Mouse (Mus musculus): ENCODE data around the gene Arid1b. TPM values are rescaled to one million over a fixed set of nuclear protein-coding genes. Genes with fewer than 3 reads are reported as not detected.

Gene Arid1b
- polyA plus RNA-seq, 1 experiment: 99.0 TPM

- no peak for DNase-seq
- no peaks in the 10 kb centered on the region; the same call in 1 of the 2 replicates for H3K27me3 ChIP-seq (ENCODE audit: control insufficient read depth, insufficient read depth, low read length)
- TF ChIP-seq CTCF (IDR thresholded peaks at IDR 0.05; ENCODE audit: borderline replicate concordance, control insufficient read depth, extremely low read depth, insufficient read depth, low read length, poor library complexity): no peak
- TF ChIP-seq POLR2A (IDR thresholded peaks at IDR 0.05; ENCODE audit: control insufficient read depth, extremely low read depth, insufficient read depth, low read length, poor library complexity): no peak
- no peaks in the 10 kb centered on the region for H3K36me3 ChIP-seq (ENCODE audit: control insufficient read depth, insufficient read depth, low read length)
- H3K4me3 ChIP-seq (ENCODE audit: control insufficient read depth, insufficient read depth, low read length): no peak overlapping the region
- no peak overlapping the region for H3K27ac ChIP-seq (ENCODE audit: control insufficient read depth, insufficient read depth, low read length)
- peaks cover 4% of the 10 kb centered on the region for H3K4me1 ChIP-seq (replicated peaks; ENCODE audit: control insufficient read depth, insufficient read depth, low read length)
- 53% methylated on average over 6 of the region's 6 CpGs for WGBS
Measured at GRCm38 (mm10) chr17:5227136-5227535, 233.0 kb downstream of the Arid1b start.

DNA sequence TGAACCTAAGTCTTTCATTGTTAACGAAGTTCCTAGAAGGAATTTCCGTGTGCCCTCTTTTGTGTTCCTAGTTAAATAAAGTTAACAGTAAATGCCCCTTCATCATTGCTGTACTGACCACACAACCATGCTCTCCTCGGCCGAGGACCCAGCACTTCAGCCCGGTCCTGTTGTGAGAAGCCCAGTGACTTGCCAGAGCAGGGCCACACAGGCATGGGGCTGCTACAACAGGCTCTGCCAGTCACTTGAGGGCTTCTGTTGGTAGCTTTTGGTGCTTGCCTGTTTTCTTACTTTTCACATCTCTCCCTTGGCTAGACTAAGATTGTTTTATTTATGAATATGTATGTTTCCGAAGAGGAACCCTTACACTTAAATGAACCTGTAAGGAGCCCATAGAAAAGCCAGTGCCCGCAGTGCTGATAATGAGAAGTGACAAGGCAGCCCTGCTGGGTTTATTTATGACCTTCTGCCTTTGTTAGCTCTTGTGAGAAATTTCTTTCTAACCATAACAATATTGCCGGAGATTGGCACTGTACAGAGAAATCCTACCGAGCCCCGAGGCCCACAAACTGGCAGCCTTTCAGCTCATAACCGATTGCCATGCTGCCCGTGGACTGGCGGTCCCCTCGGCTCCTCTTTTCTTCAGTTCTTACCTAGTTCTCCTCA, 234.0 kb downstream of the Arid1b start:
- H3K4me1 ChIP-seq (replicated peaks; ENCODE audit: control insufficient read depth, insufficient read depth, low read length): peaks cover 2% of the 10 kb centered on the region; the same call in 1 of the 2 replicates
- H3K27me3 ChIP-seq (ENCODE audit: control insufficient read depth, insufficient read depth, low read length): no peaks in the 10 kb centered on the region; the same call in 1 of the 2 replicates
- H3K4me3 ChIP-seq (ENCODE audit: control insufficient read depth, insufficient read depth, low read length): no peak overlapping the region
- WGBS: 83% methylated on average over 14 of the region's 14 CpGs
- TF ChIP-seq CTCF (IDR thresholded peaks at IDR 0.05; ENCODE audit: borderline replicate concordance, control insufficient read depth, extremely low read depth, insufficient read depth, low read length, poor library complexity): no peak
- TF ChIP-seq POLR2A (IDR thresholded peaks at IDR 0.05; ENCODE audit: control insufficient read depth, extremely low read depth, insufficient read depth, low read length, poor library complexity): no peak
- DNase-seq: no peak
- no peaks in the 10 kb centered on the region for H3K36me3 ChIP-seq (ENCODE audit: control insufficient read depth, insufficient read depth, low read length)
- H3K27ac ChIP-seq (ENCODE audit: control insufficient read depth, insufficient read depth, low read length): no peak overlapping the region

DNA sequence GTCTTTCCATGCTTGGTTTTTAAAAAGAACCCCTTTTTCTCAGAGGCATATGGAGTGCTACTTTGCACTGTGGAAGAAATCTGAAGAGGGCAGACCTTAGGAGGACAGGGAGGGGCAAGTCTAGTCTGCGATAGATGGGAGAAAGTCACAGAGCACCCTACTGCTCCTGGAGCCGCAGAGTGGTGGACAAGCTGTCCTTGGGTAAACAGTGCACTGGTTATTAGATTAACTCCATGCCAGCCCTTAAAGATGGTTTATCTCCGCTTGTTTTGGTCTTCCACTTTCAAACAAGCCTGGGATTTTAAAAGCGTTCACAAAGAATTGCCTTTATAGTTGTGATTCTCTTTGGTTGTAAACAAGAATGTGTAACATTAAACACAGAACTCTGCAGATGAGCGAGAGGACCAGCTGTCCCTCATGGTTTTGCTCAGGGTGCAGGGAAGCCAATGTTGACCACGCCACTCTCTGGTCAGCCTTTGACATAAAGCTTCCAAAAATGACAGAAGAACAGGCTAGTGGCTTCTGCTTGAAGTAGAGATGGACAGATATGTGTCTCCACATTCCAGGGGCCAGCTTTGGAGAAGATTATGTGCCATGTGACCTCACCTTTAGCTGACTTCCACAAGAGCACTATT, 234.6 kb downstream of the Arid1b start:
- H3K4me3 ChIP-seq (ENCODE audit: control insufficient read depth, insufficient read depth, low read length): no peak overlapping the region
- DNase-seq: no peak
- no peak for TF ChIP-seq CTCF (IDR thresholded peaks at IDR 0.05; ENCODE audit: borderline replicate concordance, control insufficient read depth, extremely low read depth, insufficient read depth, low read length, poor library complexity)
- TF ChIP-seq POLR2A (IDR thresholded peaks at IDR 0.05; ENCODE audit: control insufficient read depth, extremely low read depth, insufficient read depth, low read length, poor library complexity): no peak
- H3K27ac ChIP-seq (ENCODE audit: control insufficient read depth, insufficient read depth, low read length): no peak overlapping the region
- no peaks in the 10 kb centered on the region; the same call in 1 of the 2 replicates for H3K27me3 ChIP-seq (ENCODE audit: control insufficient read depth, insufficient read depth, low read length)
- H3K36me3 ChIP-seq (ENCODE audit: control insufficient read depth, insufficient read depth, low read length): no peaks in the 10 kb centered on the region
- 96% methylated on average over 6 of the region's 6 CpGs for WGBS
- peaks cover 2% of the 10 kb centered on the region; the same call in 1 of the 2 replicates for H3K4me1 ChIP-seq (replicated peaks; ENCODE audit: control insufficient read depth, insufficient read depth, low read length)

DNA sequence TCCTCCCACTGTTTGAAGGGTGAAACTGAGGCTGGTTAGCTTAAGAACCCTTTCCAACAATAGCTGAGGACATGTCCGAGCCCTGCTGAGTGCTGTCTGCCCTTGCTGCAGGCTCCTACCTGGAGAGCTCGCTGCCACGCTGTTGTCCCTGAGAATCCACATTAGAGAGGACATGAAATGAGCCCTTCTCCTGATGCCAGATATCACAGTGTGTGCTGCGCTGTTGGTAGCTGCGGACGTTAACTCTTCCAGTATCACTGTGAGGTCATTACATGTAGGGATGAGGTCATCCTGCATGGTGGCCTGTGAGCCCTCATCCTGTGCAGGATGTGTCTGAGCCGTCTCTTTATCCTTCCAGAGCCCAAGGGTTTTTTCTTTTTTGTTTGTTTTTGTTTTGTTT, 235.9 kb downstream of the Arid1b start:
- WGBS: 95% methylated on average over 7 of the region's 7 CpGs
- no peak overlapping the region for H3K4me3 ChIP-seq (ENCODE audit: control insufficient read depth, insufficient read depth, low read length)

DNA sequence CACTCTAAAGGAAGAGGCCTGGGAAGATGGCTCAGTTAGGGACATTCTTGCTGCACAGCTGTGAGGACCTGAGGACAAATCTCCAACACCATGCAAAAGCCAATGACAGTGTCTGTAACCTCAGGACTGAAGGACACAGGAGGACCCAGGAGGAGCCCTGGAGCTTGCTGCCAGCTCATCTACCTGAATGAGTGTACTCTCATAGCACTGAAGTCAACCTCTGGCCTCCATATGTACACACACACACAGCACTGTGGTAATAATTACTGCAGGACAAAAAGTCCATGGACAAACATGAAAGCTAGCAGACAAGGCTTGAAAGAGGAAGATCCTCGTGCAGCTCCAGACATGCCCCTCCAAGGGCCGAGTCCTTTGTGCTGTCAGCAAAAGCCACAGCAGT, 238.0 kb downstream of the Arid1b start:
- Histone ChIP-seq H3K27ac (ENCODE audit: control insufficient read depth, insufficient read depth, low read length) (no peak overlapping the region), H3K4me3 (ENCODE audit: control insufficient read depth, insufficient read depth, low read length) (no peak overlapping the region), H3K4me1 (replicated peaks; ENCODE audit: control insufficient read depth, insufficient read depth, low read length) (0 out of 2 replicates have a peak, but pooled peaks cover under 1% of the 10 kb centered on the region), H3K36me3 (ENCODE audit: control insufficient read depth, insufficient read depth, low read length) (no peaks in the 10 kb centered on the region), H3K27me3 (ENCODE audit: control insufficient read depth, insufficient read depth, low read length) (no peaks in the 10 kb centered on the region; the same call in 1 of the 2 replicates)
- 56% methylated on average over 2 of the region's 2 CpGs for WGBS
- no peak for TF ChIP-seq POLR2A (IDR thresholded peaks at IDR 0.05; ENCODE audit: control insufficient read depth, extremely low read depth, insufficient read depth, low read length, poor library complexity)
- no peak for TF ChIP-seq CTCF (IDR thresholded peaks at IDR 0.05; ENCODE audit: borderline replicate concordance, control insufficient read depth, extremely low read depth, insufficient read depth, low read length, poor library complexity)
- no peak for DNase-seq

More for the DNA sequence above, 235.9 kb downstream of the Arid1b start:
- Histone ChIP-seq H3K27ac (ENCODE audit: control insufficient read depth, insufficient read depth, low read length) (no peak overlapping the region), H3K36me3 (ENCODE audit: control insufficient read depth, insufficient read depth, low read length) (no peaks in the 10 kb centered on the region), H3K4me1 (replicated peaks; ENCODE audit: control insufficient read depth, insufficient read depth, low read length) (peaks cover 2% of the 10 kb centered on the region; the same call in 1 of the 2 replicates), H3K27me3 (ENCODE audit: control insufficient read depth, insufficient read depth, low read length) (no peaks in the 10 kb centered on the region; the same call in 1 of the 2 replicates)
- no peak for DNase-seq
- TF ChIP-seq POLR2A (IDR thresholded peaks at IDR 0.05; ENCODE audit: control insufficient read depth, extremely low read depth, insufficient read depth, low read length, poor library complexity) (no peak), CTCF (IDR thresholded peaks at IDR 0.05; ENCODE audit: borderline replicate concordance, control insufficient read depth, extremely low read depth, insufficient read depth, low read length, poor library complexity) (no peak)

GRCm38 (mm10) chr17:5233991-5234390, 239.9 kb downstream of the Arid1b start:
- no peak for TF ChIP-seq CTCF (IDR thresholded peaks at IDR 0.05; ENCODE audit: borderline replicate concordance, control insufficient read depth, extremely low read depth, insufficient read depth, low read length, poor library complexity)
- TF ChIP-seq POLR2A (IDR thresholded peaks at IDR 0.05; ENCODE audit: control insufficient read depth, extremely low read depth, insufficient read depth, low read length, poor library complexity): no peak
- Histone ChIP-seq H3K4me3 (ENCODE audit: control insufficient read depth, insufficient read depth, low read length) (no peak overlapping the region), H3K27me3 (ENCODE audit: control insufficient read depth, insufficient read depth, low read length) (no peaks in the 10 kb centered on the region; the same call in 1 of the 2 replicates), H3K36me3 (ENCODE audit: control insufficient read depth, insufficient read depth, low read length) (no peaks in the 10 kb centered on the region), H3K4me1 (replicated peaks; ENCODE audit: control insufficient read depth, insufficient read depth, low read length) (peaks cover 6% of the 10 kb centered on the region), H3K27ac (ENCODE audit: control insufficient read depth, insufficient read depth, low read length) (no peak overlapping the region)
- DNase-seq: no peak
- 96% methylated on average over 1 of the region's 1 CpGs for WGBS
